Mouse (Mus musculus): ENCODE results near the gene Prepl. TPM values are rescaled to one million over a fixed set of nuclear protein-coding genes. Genes with fewer than 3 reads are reported as not detected.

Prepl gene
- polyA plus RNA-seq, 1 experiment from 2014 or later: 31.7 TPM

DNA sequence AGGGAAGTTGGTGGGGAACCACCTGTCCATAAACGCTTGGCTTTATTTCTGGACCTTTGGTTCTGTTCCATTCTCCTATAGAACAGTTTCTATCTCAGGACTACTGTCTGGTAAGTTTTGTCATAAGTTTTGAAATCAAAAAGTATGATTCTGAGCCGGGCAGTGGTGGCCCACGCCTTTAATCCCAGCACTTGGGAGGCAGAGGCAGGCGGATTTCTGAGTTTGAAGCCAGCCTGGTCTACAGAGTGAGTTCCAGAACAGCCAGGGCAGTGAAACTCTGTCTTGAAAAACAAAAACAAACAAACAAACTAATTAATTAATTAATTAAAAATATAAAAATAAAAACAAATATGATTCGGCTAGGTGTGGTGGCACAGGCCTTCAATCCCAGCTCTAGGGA is 51.3 kb downstream of the Prepl start:
- H3K4me1 ChIP-seq (ENCODE audit: control insufficient read depth, insufficient read depth, low read length): no peaks in the 10 kb centered on the region
- no peak for ATAC-seq (ENCODE audit: insufficient number of reproducible peaks, insufficient read depth, low FRiP score, low read depth)
- H3K4me3 ChIP-seq (ENCODE audit: low read depth, low read length): no peak overlapping the region
- no peaks in the 10 kb centered on the region for H3K36me3 ChIP-seq (ENCODE audit: control insufficient read depth, insufficient read depth, low read length)
- no peak overlapping the region for H3K9ac ChIP-seq (replicated peaks; ENCODE audit: low read depth, low read length)
- 92% methylated on average over 5 of the region's 5 CpGs for WGBS
- H3K27me3 ChIP-seq (ENCODE audit: control insufficient read depth, insufficient read depth, low read length): no peaks in the 10 kb centered on the region
- H3K27ac ChIP-seq (ENCODE audit: low read length): no peak overlapping the region
- H3K9me3 ChIP-seq (ENCODE audit: control insufficient read depth, low read depth, low read length): no peaks in the 10 kb centered on the region
- no peak overlapping the region for H3K4me2 ChIP-seq (replicated peaks; ENCODE audit: low read depth, low read length)

DNA sequence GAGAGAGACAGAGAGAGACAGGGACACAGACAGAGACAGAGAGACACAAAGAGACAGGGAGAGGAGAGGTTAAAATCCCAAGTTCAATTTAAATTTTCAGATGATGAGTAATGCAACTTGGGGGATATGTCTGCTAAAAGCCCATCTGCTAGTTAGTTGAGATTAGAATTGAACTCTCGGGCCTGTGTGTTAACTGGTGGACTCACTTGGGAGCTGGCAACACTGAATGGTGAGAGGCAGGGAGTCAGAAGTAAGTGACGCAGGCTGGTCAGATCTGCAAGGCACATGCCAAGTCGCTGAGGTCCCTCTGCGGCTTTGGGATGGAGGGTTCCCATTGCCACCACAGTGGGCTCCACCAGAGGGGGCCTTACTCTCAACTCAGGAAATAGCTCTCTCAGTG is 51.7 kb downstream of the Prepl start:
- no peak overlapping the region for H3K4me2 ChIP-seq (replicated peaks; ENCODE audit: low read depth, low read length)
- 89% methylated on average over 4 of the region's 4 CpGs for WGBS
- no peak overlapping the region for H3K4me3 ChIP-seq (ENCODE audit: low read depth, low read length)
- no peaks in the 10 kb centered on the region for H3K9me3 ChIP-seq (ENCODE audit: control insufficient read depth, low read depth, low read length)
- no peak for ATAC-seq (ENCODE audit: insufficient number of reproducible peaks, insufficient read depth, low FRiP score, low read depth)
- no peaks in the 10 kb centered on the region for H3K27me3 ChIP-seq (ENCODE audit: control insufficient read depth, insufficient read depth, low read length)
- no peak overlapping the region for H3K9ac ChIP-seq (replicated peaks; ENCODE audit: low read depth, low read length)
- no peaks in the 10 kb centered on the region for H3K4me1 ChIP-seq (ENCODE audit: control insufficient read depth, insufficient read depth, low read length)
- no peak overlapping the region for H3K27ac ChIP-seq (ENCODE audit: low read length)
- no peaks in the 10 kb centered on the region for H3K36me3 ChIP-seq (ENCODE audit: control insufficient read depth, insufficient read depth, low read length)

DNA sequence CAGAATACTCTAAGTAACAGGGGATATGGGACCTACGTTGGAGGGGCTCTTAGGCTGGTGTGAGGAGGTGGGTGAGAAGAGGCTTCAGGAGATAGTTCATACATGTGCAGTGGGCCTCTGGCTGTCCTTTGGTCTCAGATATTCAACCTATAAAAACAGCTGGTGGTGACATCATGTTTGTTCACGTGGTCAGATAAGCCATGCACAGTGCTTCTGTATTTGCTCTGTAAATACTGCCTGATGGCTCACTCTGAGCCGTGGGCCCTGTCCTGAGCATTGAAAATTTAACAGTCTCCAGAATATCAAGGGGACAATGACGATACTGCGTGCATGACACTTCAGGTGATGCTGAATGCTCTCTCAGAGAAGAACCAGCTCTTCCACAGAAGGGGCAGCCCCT is 52.2 kb downstream of the Prepl start:
- Histone ChIP-seq H3K27me3 (ENCODE audit: control insufficient read depth, insufficient read depth, low read length) (no peaks in the 10 kb centered on the region), H3K4me1 (ENCODE audit: control insufficient read depth, insufficient read depth, low read length) (no peaks in the 10 kb centered on the region), H3K36me3 (ENCODE audit: control insufficient read depth, insufficient read depth, low read length) (no peaks in the 10 kb centered on the region), H3K9me3 (ENCODE audit: control insufficient read depth, low read depth, low read length) (no peaks in the 10 kb centered on the region), H3K27ac (ENCODE audit: low read length) (no peak overlapping the region), H3K4me2 (replicated peaks; ENCODE audit: low read depth, low read length) (no peak overlapping the region), H3K9ac (replicated peaks; ENCODE audit: low read depth, low read length) (no peak overlapping the region), H3K4me3 (ENCODE audit: low read depth, low read length) (no peak overlapping the region)
- ATAC-seq (ENCODE audit: insufficient number of reproducible peaks, insufficient read depth, low FRiP score, low read depth): no peak
- WGBS: 59% methylated on average over 5 of the region's 5 CpGs

DNA sequence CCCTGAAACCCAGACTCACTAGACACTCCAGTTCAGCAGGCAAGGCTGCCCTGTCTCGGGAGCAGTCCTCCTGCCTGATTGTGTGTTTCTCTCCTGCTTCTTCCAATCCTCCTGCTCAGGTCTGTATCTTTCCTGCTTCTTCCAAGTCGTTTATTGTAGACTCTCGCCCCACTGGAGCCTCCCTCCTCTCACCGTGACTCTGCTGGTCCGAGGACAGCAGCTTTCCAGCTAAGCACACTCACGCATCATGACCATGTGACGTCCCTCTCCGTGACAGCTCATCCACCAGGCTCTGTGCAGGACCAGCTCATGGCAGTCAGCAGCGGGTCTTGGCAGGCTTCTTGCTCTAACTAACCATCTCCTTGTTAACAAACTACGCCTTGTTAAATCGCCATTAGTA is 56.0 kb downstream of the Prepl start:
- no peaks in the 10 kb centered on the region for H3K9me3 ChIP-seq (ENCODE audit: control insufficient read depth, low read depth, low read length)
- no peak for ATAC-seq (ENCODE audit: insufficient number of reproducible peaks, insufficient read depth, low FRiP score, low read depth)
- 54% methylated on average over 11 of the region's 11 CpGs for WGBS
- no peak overlapping the region for H3K27ac ChIP-seq (ENCODE audit: low read length)
- H3K4me1 ChIP-seq (ENCODE audit: control insufficient read depth, insufficient read depth, low read length): no peaks in the 10 kb centered on the region
- no peaks in the 10 kb centered on the region for H3K36me3 ChIP-seq (ENCODE audit: control insufficient read depth, insufficient read depth, low read length)
- H3K27me3 ChIP-seq (ENCODE audit: control insufficient read depth, insufficient read depth, low read length): no peaks in the 10 kb centered on the region
- H3K4me2 ChIP-seq (replicated peaks; ENCODE audit: low read depth, low read length): no peak overlapping the region
- H3K9ac ChIP-seq (replicated peaks; ENCODE audit: low read depth, low read length): no peak overlapping the region
- H3K4me3 ChIP-seq (ENCODE audit: low read depth, low read length): no peak overlapping the region

DNA sequence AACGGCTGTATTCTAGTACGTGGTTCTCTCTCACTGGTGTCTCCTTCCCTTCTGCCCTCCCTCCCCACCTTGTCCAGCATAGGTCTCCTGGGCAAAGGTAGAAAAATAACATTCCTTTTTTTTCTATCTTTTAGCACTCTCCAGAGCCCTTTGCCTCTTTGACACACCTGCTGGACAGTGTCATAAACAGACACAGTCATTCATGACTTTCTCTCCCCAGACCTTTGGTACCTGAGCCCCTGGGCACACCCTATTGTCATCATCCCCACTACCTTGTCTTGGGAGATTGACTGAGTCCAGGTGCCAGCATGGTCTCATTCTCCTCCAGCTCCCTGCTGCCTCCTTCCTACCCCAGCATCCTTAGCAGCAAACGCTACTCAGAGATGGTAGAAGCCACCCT is 57.0 kb downstream of the Prepl start:
- Histone ChIP-seq H3K4me2 (replicated peaks; ENCODE audit: low read depth, low read length) (no peak overlapping the region), H3K9me3 (ENCODE audit: control insufficient read depth, low read depth, low read length) (no peaks in the 10 kb centered on the region), H3K4me1 (ENCODE audit: control insufficient read depth, insufficient read depth, low read length) (0 out of 2 replicates have a peak, but pooled peaks cover 2% of the 10 kb centered on the region), H3K27me3 (ENCODE audit: control insufficient read depth, insufficient read depth, low read length) (no peaks in the 10 kb centered on the region), H3K27ac (ENCODE audit: low read length) (no peak overlapping the region), H3K36me3 (ENCODE audit: control insufficient read depth, insufficient read depth, low read length) (no peaks in the 10 kb centered on the region), H3K4me3 (ENCODE audit: low read depth, low read length) (no peak overlapping the region), H3K9ac (replicated peaks; ENCODE audit: low read depth, low read length) (no peak overlapping the region)
- no peak for ATAC-seq (ENCODE audit: insufficient number of reproducible peaks, insufficient read depth, low FRiP score, low read depth)
- 81% methylated on average over 3 of the region's 3 CpGs for WGBS

DNA sequence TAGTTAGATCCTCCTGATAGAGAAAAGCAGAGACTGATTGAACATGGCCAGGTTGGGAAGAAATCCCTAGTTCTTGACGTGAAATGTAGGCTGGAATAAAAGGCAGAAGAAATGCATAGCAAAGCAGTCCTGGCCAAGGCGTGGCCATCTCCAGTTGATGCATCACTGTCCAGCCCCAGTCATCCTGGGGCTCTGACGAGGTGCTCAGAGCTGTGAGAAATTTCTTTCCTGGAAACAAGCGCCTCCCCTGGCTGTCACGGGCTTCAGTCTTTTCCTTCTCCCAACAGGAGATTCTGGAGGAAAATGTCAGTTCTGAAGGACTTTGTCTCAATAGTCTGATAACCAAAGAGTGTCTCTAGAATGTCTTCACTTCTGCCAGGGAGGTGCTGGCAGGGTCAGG is 59.4 kb downstream of the Prepl start:
- no peaks in the 10 kb centered on the region for H3K27me3 ChIP-seq (ENCODE audit: control insufficient read depth, insufficient read depth, low read length)
- 0 out of 2 replicates have a peak, but pooled peaks cover 2% of the 10 kb centered on the region for H3K4me1 ChIP-seq (ENCODE audit: control insufficient read depth, insufficient read depth, low read length)
- H3K36me3 ChIP-seq (ENCODE audit: control insufficient read depth, insufficient read depth, low read length): no peaks in the 10 kb centered on the region
- H3K9me3 ChIP-seq (ENCODE audit: control insufficient read depth, low read depth, low read length): no peaks in the 10 kb centered on the region
- no peak overlapping the region for H3K27ac ChIP-seq (ENCODE audit: low read length)
- WGBS: 58% methylated on average over 5 of the region's 5 CpGs
- no peak overlapping the region for H3K9ac ChIP-seq (replicated peaks; ENCODE audit: low read depth, low read length)
- no peak for ATAC-seq (ENCODE audit: insufficient number of reproducible peaks, insufficient read depth, low FRiP score, low read depth)
- H3K4me2 ChIP-seq (replicated peaks; ENCODE audit: low read depth, low read length): no peak overlapping the region
- no peak overlapping the region for H3K4me3 ChIP-seq (ENCODE audit: low read depth, low read length)

DNA sequence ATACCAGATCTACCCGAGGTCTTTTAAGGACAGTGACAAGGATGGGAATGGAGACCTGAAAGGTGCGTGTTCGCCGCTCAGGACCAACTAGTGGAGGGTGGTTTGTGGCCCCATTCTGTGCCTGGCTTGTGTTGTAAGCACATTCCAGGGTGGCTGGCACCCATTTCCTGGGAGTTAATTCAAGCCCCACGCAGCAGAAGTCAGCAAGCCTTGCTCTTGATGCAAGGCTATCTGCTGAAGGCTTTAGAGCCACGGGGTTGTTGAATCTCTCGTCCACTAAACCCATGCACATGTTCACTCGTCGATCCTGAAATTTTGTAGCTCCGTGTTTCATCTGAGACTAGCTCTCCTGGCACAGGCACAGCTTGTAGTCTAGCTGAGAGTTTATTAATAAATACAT is 61.2 kb downstream of the Prepl start:
- H3K36me3 ChIP-seq (ENCODE audit: control insufficient read depth, insufficient read depth, low read length): no peaks in the 10 kb centered on the region
- 92% methylated on average over 10 of the region's 10 CpGs for WGBS
- no peak for ATAC-seq (ENCODE audit: insufficient number of reproducible peaks, insufficient read depth, low FRiP score, low read depth)
- no peaks in the 10 kb centered on the region for H3K27me3 ChIP-seq (ENCODE audit: control insufficient read depth, insufficient read depth, low read length)
- H3K27ac ChIP-seq (ENCODE audit: low read length): no peak overlapping the region
- H3K4me1 ChIP-seq (ENCODE audit: control insufficient read depth, insufficient read depth, low read length): 0 out of 2 replicates have a peak, but pooled peaks cover 2% of the 10 kb centered on the region
- H3K9me3 ChIP-seq (ENCODE audit: control insufficient read depth, low read depth, low read length): no peaks in the 10 kb centered on the region
- H3K4me3 ChIP-seq (ENCODE audit: low read depth, low read length): no peak overlapping the region
- no peak overlapping the region for H3K4me2 ChIP-seq (replicated peaks; ENCODE audit: low read depth, low read length)
- no peak overlapping the region for H3K9ac ChIP-seq (replicated peaks; ENCODE audit: low read depth, low read length)

DNA sequence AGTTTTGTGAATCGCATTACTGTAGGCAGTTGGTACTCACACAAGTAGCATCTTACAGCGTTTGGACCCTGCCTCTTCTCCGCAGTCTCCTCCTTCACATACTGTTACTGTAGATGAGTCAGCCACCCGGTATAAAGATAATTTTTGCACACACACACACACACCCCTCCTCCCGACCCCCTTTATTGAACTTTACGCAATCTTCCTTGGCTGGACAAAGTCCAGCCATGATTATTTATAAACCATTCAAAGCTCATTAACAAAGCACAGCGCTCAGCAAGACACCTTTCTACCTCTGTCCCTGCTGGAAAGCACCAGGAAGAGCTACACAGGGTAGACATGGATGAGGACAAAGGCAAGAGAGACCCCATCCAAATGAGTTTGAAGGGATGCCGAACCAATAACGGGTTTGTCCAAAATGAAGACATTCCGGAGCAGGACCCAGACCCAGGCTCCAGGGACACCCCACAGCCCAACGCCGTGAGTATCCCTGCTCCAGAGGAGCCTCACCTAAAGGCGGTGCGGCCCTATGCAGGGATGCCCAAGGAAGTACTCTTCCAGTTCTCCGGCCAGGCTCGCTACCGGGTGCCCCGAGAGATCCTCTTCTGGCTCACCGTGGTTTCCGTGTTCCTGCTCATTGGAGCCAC is 61.8 kb downstream of the Prepl start, which contains the start of gene Slc3a1:
TSS of gene Slc3a1 (plus strand) at position 284 of the 647 bp plus-strand sequence.
- Histone ChIP-seq H3K27me3 (ENCODE audit: control insufficient read depth, insufficient read depth, low read length) (no peaks in the 10 kb centered on the region), H3K4me2 (replicated peaks; ENCODE audit: low read depth, low read length) (no peak within 1 kb of the TSS), H3K9me3 (ENCODE audit: control insufficient read depth, low read depth, low read length) (no peaks in the 10 kb centered on the region), H3K4me1 (ENCODE audit: control insufficient read depth, insufficient read depth, low read length) (0 out of 2 replicates have a peak, but pooled peaks cover 4% of the 10 kb centered on the region), H3K9ac (replicated peaks; ENCODE audit: low read depth, low read length) (no peak within 1 kb of the TSS), H3K36me3 (ENCODE audit: control insufficient read depth, insufficient read depth, low read length) (no peaks in the 10 kb centered on the region), H3K4me3 (ENCODE audit: low read depth, low read length) (no peak within 1 kb of the TSS), H3K27ac (ENCODE audit: low read length) (no peak within 1 kb of the TSS)
- ATAC-seq (ENCODE audit: insufficient number of reproducible peaks, insufficient read depth, low FRiP score, low read depth): no peak
- 89% methylated on average over 20 of the region's 20 CpGs for WGBS

DNA sequence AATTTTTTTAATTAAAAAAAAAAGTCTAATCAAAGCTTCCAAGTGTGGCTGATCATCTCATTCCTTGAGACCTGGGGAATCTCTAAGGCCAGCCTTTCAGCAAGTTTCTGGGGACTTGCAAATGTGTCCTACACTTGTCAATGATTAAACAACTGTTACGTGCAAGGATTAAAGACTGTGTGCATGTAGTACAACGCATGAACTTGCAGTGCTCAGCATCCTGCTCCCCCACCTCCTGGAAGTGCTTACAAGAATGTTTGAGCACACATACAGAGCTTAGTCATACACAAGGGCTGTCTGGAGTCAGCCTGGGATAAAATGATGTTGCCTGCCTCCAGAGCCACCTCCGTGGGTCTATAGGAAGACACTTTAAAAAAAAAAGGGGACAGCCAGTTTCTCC is 62.8 kb downstream of the Prepl start:
- 66% methylated on average over 3 of the region's 3 CpGs for WGBS
- no peaks in the 10 kb centered on the region for H3K27me3 ChIP-seq (ENCODE audit: control insufficient read depth, insufficient read depth, low read length)
- no peak overlapping the region for H3K27ac ChIP-seq (ENCODE audit: low read length)
- H3K9ac ChIP-seq (replicated peaks; ENCODE audit: low read depth, low read length): no peak overlapping the region
- H3K9me3 ChIP-seq (ENCODE audit: control insufficient read depth, low read depth, low read length): no peaks in the 10 kb centered on the region
- no peak for ATAC-seq (ENCODE audit: insufficient number of reproducible peaks, insufficient read depth, low FRiP score, low read depth)
- no peak overlapping the region for H3K4me3 ChIP-seq (ENCODE audit: low read depth, low read length)
- 0 out of 2 replicates have a peak, but pooled peaks cover 5% of the 10 kb centered on the region for H3K4me1 ChIP-seq (ENCODE audit: control insufficient read depth, insufficient read depth, low read length)
- H3K4me2 ChIP-seq (replicated peaks; ENCODE audit: low read depth, low read length): no peak overlapping the region
- no peaks in the 10 kb centered on the region for H3K36me3 ChIP-seq (ENCODE audit: control insufficient read depth, insufficient read depth, low read length)
